Mouse (Mus musculus): ENCODE data around the gene Pcnp.
"Not testable (repeated sequence)": the region's sequence is repeated elsewhere in the genome, so short reads cannot be mapped to it uniquely, and the experiment has no call there.

The Pcnp gene

DNA sequence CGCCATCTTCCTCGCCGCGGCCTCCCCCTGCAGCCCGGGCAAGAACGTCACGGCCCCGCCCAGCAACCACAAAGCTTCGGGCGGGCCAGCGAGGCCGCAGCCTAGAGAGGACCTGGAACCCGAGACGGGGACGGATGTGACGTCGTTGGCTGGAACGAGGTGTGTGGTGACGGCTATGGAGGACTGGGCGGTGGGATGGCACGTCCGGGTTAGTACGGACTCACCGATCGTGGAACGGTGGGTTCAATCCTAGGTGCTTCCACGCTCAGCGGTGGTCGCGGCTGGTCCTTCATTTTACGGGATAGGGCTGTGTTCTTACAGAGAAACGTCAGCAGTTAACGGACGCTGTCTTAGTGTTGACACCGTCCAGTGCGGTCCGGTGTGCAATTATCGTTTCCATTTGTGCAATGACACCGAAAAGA is at the start of gene Pcnp:
Gene Pcnp, minus strand, starts transcription at position 79 of the 422 bp plus-strand sequence.
- peak; percentile 96 for DNase-seq

DNA sequence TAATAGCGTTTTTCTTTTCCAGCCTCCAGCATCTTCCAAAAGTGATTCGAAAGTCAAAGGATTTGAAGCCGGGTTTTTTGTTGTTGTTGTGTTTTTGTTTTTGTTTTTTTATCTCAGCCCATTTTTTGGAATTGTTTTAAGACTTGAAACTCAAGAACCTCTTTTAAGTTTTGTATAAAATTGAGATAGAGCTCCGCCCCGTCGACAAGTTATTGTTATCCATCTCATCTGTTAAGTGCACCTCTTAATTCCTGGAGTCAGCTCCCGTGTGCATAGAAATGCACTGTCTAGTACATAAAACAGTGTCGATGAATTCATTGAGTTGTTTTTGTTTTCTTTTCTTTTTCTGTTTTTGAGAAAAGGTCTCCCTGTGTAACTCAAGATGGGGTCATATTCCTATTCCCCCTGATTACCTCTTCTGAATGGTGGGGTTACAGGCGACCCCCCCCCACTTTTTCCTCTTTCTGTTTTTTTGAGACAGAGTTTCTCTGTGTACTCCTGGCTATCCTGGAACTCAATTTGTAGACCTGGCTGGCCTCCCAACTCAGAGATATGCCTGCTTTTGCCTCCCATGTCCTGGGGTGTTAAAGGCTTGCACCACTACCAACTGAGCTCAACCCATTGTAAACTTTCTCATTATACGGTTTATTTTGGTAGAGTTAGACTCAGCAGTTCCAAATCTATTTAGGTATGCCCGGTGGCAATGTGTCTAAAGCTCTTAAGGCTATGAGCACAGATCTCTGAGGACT is 46.8 kb upstream of the Pcnp start:
- DNase-seq, result peak; percentile 21

DNA sequence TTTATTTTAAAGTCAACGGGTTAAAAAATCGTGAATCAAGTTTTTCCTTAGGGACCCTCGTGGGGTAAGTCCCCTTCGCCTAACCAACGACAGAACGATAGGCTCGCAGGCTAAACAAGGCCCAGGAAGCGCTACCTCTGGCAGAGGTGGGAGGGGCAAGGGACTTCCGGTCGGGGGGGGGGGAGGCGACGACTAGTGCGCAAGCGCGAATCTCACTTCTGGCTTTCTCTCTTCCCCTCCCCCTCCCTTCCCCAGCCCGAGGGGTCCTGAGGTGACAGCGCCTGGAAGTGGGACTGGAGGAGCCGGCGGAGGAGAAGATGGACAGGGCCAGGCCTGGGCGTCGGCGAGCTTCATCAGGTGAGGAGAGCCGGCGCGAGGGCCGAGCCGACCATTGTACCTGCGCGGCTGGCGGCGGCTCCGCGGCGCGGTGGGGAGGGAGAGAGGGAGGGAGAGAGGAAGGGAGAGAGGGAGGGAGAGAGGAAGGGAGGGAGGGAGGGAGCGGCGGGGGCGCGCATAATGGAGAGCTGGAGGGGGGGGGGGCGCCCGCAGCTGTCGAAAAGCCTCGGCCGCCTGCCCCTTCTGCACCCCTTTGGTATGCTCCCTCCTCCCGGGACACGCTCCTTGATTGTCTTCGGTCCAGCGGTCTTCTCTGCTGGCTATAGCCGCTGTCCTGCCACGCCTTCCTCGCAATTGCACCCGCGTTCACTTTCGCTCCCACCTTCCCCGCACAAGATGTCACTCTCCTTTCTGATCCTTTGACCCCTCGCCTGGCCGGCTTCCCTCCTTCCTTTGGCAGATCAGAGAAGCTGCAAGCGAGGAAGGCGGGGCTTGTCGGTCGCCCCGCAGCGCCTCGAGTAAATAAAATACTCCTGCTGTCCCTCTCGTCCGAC is 45.9 kb upstream of the Pcnp start:
- DNase-seq, result peak; percentile 84

DNA sequence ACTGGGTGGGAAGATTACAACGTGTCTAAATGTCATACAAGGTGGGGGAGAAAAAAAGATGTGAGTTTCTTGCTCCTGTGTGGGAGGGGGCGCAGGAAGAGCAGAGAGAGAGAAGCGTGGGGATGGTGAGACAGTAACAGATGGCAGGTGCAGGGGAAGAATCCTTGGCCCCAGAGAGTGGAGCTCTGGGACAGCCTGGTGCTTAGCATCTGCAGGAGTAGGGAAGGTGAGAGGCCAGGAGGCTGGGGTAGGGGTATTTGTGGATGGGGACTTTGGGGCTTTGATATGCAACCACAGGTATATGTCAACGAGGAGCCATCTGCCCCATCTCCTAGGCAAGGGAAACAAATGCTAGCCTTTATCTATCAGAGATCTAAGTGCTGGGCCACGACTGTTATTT is 45.0 kb upstream of the Pcnp start:
- peak; percentile 26 for DNase-seq

DNA sequence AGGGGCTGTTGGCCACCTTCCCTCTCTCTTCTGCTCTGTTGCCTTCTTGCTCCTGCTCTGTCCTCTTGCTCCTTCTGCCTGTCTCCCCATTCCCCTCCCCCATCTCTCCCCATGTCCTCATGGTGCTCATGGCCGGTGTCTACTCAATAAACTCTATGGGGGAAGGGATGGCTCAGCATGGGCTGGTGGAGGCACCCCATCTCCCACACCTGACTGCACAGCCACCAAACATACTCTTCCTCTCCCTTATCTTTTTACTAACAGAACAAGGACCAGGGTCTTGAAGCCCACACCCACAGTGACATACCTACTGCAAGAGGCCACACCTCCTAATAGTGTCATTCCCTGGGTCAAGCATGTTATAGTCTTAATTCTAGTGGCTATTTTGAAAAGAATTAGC is 44.6 kb upstream of the Pcnp start:
- DNase-seq, result no peak

DNA sequence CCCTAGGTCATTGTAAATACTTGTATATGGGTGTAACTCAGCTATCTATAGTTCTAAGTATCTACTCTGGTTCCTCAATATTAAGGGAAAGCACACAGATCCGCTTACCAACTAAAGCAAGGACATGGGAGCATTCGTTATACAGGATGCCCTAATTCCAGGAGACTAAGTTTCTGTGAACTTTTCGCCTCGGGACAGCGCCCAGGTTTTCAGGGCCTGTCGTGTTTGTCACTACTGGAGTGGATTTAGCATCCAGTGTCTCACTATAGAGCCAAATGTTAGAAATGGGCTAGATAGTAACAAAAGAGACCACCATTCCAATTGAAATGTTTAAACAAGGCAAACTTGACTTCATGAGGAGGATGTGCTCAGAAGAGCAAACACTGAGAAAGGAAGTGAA is 43.6 kb upstream of the Pcnp start:
- DNase-seq, result not testable (repeated sequence)

DNA sequence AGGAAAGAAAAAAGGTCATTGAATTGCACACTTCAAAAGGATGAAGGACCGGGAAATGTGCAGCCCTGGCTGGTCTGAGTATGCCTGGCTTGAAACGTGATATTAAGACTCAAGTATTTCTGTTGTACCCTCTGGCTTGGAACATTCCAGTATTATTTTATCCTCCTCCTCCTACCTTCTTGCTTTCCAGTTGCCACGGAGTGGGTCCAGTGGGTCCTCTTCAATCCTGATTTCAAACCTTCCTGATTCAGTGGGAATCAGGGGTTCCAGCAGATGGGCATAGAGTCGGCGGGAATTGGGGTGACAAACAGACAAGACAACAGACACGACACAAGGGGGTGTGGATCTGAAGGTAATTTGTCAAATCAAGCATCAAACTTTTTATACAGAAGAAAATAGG is 43.0 kb upstream of the Pcnp start:
- no peak for DNase-seq

DNA sequence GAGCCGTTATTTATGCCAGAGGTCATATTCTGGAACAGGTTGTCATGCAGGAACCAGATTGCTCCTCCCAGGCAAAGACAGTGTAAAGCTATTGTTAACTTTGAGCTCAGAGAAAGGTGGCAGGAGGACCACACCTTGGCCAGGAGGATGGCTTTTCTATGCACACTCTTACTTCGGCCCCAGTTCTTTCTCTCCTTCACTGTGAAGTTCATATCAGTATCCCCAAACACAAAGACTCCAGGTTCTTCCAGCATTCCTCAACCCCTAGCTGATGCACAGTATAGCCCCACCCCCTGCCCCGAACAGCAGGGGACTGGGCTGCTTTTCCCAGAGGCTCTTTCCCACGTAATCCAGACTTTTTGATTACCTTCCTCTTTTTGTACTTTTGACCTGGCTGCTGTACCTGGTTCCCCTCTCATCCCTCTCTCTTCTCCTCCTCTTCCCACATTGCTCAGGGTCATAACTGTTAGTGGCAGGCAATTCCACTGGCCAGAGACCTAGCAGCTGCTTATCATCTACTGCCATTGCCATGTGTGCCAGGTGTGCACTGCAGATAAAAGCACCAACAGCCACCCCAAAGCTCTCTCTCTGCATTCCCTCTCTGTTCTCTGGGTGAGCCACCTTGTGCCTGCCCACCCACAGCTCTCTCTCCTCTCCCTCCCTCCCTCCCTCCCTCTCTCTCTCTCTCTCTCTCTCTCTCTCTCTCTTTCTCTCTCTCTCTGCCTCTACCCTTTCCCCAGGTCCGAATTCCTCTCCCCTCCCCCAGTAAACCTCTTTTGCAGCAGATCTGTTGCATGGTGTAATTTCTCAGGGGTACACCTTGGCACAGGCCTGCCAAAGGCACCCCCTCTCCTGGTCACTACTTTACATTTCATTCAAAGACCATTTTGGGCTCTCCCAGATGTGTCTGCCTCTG is 42.0 kb upstream of the Pcnp start:
- no peak for DNase-seq

DNA sequence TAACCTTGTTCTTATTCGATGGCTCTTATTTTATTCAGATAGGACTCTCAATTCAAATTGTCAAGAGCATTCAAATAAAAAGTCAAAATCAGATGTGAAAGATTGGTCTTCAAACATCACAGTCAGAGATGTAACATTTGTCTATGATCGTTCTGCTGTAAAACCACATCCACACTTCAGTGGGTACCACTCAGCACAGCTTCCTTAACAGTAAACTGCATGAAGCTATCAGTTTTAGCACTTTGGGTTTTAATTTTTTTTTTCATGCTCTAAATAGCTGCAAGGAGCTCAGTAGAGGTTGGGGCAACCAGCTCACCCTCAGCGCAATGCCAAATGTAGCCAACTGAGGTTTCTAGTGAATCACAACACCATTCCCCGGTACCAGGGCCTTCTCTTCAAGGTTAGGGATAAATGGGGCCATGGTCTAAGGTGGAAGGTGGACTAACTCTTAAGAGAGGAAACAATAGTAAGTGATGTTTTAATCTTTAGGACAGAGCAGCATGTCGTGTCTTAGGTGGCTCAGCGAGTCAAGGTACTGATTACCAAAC is 39.1 kb upstream of the Pcnp start:
- DNase-seq, result no peak

DNA sequence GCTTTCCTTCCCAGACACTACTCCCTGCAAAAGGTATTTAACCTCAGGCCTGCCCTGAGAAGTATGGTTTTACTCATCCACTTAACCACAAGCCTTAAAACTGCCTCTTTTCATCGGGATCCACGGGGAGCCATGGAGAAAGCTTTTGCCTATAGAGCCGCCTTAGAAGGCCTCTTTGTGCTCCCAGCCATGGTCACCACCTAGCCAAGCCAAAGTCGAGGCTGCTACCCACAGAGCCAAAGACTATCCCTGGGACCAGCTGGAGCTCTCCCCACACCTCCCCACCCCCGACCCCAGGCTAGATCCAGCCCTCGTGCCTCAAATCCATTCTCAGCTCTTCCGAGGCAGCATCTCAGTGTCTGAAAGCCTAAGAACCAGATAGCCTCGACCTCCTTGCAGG is 36.6 kb upstream of the Pcnp start:
- DNase-seq, result no peak

DNA sequence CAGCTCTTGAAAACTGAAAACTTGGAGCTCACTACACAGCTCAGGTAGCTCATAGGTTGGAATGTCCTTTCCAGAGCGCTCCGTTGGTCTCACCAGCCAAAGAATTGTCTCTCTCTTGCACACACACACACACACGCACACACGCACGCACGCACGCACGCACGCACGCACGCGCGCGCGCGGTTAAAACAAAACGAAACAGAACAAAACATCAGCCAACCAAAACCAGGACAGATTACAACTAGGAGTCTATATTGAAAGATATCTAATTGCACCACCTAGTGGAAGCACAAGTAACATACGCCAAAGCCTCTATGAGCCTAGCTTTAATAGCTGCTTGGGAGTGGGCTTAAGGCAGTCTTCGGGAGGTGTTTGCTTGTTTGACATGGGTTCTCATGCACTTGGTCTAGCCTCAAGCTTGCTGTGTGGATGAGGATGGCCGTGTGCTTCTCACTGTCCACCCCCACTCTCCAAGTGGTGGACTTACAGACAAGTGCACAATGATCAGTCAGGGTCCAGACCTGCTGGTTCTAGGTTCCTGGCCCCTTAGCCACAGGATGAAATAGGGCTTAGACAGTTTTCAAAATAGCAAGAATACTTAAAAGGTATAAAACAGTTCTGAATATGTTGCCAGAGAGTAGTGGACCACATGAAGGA is 34.9 kb upstream of the Pcnp start:
- peak; percentile 49 for DNase-seq

DNA sequence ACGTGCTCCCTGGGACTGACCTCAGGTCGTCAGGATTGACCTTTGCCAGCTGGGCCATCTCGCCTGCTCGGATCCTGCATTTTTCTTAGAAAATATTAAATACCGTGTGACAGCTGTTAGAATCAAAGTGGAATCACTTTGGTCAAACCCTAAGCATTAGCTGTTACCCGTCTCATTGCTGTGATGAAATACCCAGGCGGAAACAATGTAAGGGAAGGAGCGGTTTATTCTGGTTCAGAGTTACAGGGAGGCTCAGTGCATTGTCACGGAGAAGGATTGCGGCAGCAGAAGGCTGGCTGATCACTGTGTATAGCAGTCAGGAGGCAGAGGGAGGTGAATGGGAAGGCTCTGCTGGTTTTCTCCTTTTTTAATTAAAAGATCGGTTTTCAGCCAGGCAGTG is 33.4 kb upstream of the Pcnp start:
- no peak for DNase-seq

DNA sequence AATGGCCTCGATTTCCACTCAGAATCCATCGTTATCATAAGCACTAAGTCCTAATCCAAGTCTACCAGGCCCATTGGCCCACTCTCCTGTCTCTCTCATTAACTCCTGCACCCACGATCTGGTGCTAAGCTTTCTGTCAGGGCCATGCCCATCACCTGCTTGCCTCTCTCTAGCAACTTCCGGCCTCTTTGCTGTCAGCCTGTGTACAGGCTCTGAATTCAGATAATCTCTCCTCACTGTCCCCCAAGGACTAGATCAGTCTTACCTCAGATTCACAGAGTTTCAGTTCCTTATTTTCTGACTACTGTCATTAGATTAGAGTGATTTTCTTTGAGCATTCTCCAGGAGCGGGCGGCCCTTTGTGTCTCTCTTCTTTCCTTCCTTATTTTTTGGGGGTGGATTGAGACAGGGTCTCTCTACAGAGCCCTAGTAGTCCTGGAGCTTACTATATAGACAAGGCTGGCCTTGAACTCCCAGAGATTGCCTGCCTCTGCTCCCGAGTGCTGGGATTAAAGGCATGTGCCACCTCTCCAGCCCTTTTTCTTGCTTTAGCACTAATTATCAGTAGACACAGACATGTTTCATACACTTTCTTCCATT is 32.6 kb upstream of the Pcnp start:
- DNase-seq, result no peak

DNA sequence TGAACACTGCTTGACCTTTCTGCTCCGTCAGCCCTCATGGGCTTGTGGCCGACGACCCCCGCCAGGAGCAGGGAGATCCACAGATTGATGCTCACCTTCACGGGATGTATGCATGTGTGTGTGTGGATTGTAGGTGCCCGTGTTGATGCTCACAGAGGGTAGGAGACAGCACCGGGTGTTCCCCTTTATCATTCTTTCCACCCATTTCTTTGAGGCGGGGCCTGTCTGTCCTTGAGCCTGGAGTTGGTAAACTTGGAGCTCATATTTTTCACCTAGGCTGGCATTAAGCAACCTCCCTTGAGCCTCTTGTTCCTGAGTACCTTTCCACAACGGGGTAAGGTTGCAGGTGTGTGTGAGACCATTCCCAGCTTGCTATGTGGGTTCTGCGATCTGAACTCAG is 28.6 kb upstream of the Pcnp start:
- DNase-seq, result no peak

DNA sequence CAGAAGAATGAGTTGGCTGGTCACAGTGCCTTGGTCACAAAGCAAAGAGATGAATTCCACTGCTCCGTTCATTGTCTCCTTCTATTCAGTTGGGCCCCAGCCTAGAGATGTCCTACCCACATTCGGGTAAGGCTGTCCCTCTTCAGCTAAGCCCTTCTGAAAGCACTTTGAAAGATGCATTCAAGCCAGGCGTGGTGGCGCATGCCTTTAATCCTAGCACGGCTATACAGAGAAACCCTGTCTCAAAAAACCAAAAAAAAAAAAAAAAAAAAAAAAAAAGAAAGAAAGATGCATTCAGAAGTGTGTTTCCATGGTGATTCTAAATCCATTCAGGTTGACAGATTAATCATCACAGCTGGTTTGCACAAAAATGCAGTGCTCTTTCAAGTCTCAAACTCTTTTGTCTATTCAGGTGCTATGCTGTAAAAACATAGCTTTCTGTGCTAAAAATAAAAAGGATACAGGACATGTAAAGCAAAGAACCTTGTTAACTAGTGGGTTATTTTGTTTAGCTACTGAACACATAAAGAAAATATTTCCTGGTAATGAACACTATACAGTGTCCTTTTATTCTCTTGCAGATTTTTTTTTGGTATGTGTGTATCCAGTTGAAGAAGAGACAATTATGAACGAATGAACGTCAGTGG is 27.5 kb upstream of the Pcnp start:
- DNase-seq, result no peak

DNA sequence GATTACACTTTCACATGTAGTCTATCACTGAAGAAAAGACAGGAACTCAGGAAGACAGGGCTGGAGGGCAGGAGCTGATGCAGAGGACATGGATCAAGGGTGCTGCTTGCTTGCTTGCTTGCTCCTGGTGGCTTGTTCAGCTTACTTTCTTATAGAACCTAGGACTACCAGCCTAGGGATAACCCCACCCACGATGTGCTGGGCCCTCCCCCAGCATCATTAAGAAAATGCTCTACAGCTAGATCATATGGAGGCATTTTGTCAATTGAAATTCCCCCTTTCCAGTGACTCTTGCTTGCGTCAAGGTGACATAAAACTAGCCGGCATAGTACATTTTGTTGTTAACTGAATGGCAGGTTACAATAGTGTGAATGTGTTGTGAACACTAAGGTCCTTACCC is 26.4 kb upstream of the Pcnp start:
- DNase-seq, result no peak

DNA sequence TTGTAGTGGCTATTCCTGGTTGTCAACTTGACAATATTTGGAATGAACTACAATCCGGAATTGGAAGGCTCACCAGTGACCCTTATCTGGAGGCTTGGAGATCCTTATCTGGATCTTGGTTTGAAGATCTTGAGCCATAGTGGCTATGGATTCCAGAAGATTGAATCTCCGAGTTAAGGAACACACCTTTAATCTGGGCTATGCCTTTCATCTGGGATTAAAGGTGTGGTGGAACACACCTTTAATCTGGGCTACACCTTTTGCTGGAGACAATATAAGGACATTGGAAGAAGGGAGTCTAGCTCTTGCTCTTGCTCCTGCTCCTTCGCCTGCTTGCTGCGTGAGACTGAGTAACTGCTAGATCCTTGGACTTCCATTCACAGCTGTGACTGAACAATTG is 18.5 kb upstream of the Pcnp start, which contains the start of gene Senp7:
Gene Senp7, plus strand, starts transcription at position 301 of the 400 bp plus-strand sequence.
- DNase-seq, result not testable (repeated sequence)

DNA sequence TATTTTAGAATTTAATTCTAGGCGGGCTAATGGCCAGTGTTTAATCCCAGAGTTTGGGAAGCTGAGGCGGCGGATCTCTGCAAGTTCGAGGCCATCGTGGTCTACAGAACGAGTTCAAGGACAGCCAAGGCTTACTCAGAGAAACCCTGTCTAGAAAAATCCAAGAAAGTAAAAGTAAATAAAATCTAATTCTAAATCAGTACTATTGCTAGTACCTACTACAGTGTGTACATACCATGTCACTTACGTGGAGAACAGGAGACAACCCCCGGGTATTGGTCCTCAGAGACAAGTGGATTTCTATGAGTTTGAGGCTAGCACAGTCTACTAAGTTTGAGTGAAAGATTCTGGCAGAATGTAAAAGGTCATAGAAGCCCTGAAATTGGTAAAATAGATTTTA is 8.6 kb upstream of the Pcnp start:
- DNase-seq, result no peak

DNA sequence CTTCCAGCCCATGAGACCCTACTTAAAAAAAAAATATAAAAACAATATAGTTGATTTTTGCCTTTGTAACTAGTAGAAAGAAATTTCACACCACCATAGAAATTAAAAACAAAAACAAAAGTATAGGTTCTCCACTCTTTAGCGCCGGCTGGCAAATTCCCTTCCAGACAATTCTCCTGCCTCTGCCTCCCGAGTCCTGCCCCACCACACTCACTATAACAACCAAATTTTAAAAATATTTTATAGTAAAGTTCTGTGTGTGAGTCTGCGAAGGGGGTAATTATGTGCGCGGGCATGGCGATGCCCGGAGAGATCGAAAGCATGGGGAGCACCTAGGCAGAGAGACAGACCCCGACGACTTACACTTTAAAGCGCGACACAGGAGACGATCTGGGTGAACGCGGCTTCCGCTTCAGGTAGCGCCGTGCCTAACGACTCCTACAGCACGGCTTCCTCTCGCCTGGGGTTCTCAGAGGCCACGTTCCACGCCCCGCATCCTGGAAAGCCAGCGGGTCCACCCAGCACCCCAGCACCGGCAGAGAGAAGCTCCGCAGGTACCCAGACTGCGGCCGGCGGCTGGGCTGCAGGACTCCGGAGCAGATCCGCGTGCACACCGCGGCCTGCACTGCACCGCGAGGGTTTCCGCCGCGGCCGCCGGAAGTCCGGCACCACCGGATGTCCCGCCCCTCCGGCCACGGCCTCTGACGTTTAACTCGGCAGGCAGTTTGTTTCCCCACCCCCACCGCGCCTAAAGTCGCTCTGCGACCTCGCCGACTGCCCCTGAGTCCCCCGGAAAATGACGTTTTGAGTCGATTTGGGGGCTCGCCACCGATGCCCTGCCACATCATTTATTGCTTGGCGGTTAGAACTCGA is 7.8 kb upstream of the Pcnp start, which contains the start of gene Trmt10c:
Gene Trmt10c, minus strand, starts transcription at position 682 of the 873 bp plus-strand sequence.
- DNase-seq, result peak; percentile 91

DNA sequence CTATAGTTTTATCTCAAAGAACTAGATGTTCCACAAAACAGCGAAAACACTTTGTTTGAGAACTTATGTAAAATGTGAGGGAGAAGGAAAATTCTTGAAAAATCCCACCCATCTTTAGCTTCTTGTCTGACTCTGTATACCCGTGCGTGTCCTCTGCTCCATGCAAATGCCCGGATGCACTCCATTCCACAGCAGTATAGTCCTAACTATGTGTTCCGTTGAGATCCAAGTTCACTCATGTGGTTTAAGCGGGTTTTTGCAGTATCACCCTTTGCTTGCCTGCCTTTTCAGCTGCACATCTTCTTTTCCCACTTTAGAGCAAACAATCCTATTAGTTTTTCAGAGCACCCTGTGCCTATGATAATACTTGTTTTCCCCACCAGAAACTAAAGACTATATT is 7.0 kb upstream of the Pcnp start:
- no peak for DNase-seq

Measured in cerebellum, adult 8-10 months (tissue).